Mouse (Mus musculus) CH12.LX (cell line): ENCODE results near the gene Ina. TPM values are rescaled to one million over a fixed set of nuclear protein-coding genes. Genes with fewer than 3 reads are reported as not detected.

Experiments used
- DNase-seq: peaks from one replicate; pipeline ENCODE4 v3.0.0-alpha.2; 2013; ENCODE audit errors: extremely low read depth
- H3K27ac ChIP-seq: 2 replicates; pipeline ENCODE4 v1.5.1; 2012; ENCODE audit warnings: low read depth, mild to moderate bottlenecking, control low read depth, moderate library complexity; ENCODE audit not compliant: insufficient read depth
- H3K27me3 ChIP-seq: replicated peaks from 2 replicates; pipeline ENCODE3; 2012; ENCODE audit warnings: inconsistent platforms
- H3K36me3 ChIP-seq, 2 experiments: replicated peaks in 1 of 2; 2 replicates each; pipeline versions ENCODE3 to v1.6.1; 2012; ENCODE audit warnings: inconsistent platforms in 1 of 2, low read length in 1 of 2, mild to moderate bottlenecking in 1 of 2, mixed read lengths in 1 of 2, moderate library complexity in 1 of 2; ENCODE audit not compliant: control insufficient read depth in 1 of 2, insufficient read depth in 1 of 2
- H3K4me1 ChIP-seq, 2 experiments: 2 replicates each; pipeline ENCODE4 v1.6.1; 2012; ENCODE audit warnings: inconsistent platforms in 1 of 2, moderate library complexity in 1 of 2; ENCODE audit not compliant: insufficient read depth in 2 of 2, control insufficient read depth in 1 of 2
- H3K4me2 ChIP-seq: 2 replicates; pipeline ENCODE4 v1.6.1; 2012; ENCODE audit warnings: low read depth, mild to moderate bottlenecking, control low read depth; ENCODE audit not compliant: poor library complexity, insufficient read depth, severe bottlenecking
- H3K4me3 ChIP-seq, 3 experiments: fragments of 150-350 bp in 1 of 3; sonication (generic) in 1 of 3; replicated peaks in 1 of 3; 2 replicates each; pipeline versions ENCODE3 to v1.5.1; 2011 to 2012; ENCODE audit warnings: low read depth in 2 of 3, low read length in 2 of 3, mild to moderate bottlenecking in 2 of 3, moderate library complexity in 2 of 3, control low read depth in 1 of 3, improper control_type of control experiment in 1 of 3, inconsistent platforms in 1 of 3, mixed read lengths in 1 of 3; ENCODE audit not compliant: poor library complexity in 1 of 3
- H3K79me2 ChIP-seq: replicated peaks from 2 replicates; pipeline ENCODE4 v1.6.1; 2012; ENCODE audit warnings: mild to moderate bottlenecking, moderate library complexity; ENCODE audit not compliant: control insufficient read depth, poor library complexity, insufficient read depth, severe bottlenecking; ENCODE audit errors: extremely low read depth
- H3K9ac ChIP-seq: 2 replicates; pipeline ENCODE4 v1.6.1; 2012; ENCODE audit warnings: low read depth, mild to moderate bottlenecking, control low read depth, moderate library complexity; ENCODE audit not compliant: insufficient read depth
- H3K9me3 ChIP-seq: replicated peaks from 2 replicates; pipeline ENCODE3; 2012; ENCODE audit warnings: low read length, inconsistent platforms, mixed read lengths
- CTCF ChIP-seq, 2 experiments: IDR thresholded peaks in 1 of 2; conservative IDR thresholded peaks in 1 of 2; 2 replicates each; pipeline ENCODE4 v1.5.1; 2011 to 2012; ENCODE audit warnings: low read depth in 2 of 2, low read length in 2 of 2, improper control_type of control experiment in 1 of 2, inconsistent platforms in 1 of 2, mild to moderate bottlenecking in 1 of 2, moderate library complexity in 1 of 2
- E2F4 ChIP-seq: IDR thresholded peaks from 2 replicates; pipeline ENCODE4 v1.6.1; 2011; ENCODE audit warnings: low read depth, low read length, improper control_type of control experiment; ENCODE audit not compliant: insufficient replicate concordance
- ELF1 ChIP-seq: IDR thresholded peaks from 2 replicates; pipeline ENCODE4 v1.6.1; 2014; ENCODE audit warnings: low read depth, mild to moderate bottlenecking, inconsistent platforms, low read length, improper control_type of control experiment
- EP300 ChIP-seq: IDR thresholded peaks from 2 replicates; pipeline ENCODE4 v1.6.1; 2011; ENCODE audit warnings: low read length, improper control_type of control experiment
- ETS1 ChIP-seq: conservative IDR thresholded peaks from 2 replicates; pipeline ENCODE4 v1.6.1; 2012; ENCODE audit warnings: low read depth, mild to moderate bottlenecking, inconsistent platforms, low read length, improper control_type of control experiment, moderate library complexity
- GABPA ChIP-seq: IDR thresholded peaks from 2 replicates; pipeline ENCODE4 v1.6.1; 2012; ENCODE audit warnings: low read depth, low read length, improper control_type of control experiment, inconsistent platforms; ENCODE audit not compliant: insufficient replicate concordance
- IRF4 ChIP-seq: IDR thresholded peaks from 2 replicates; pipeline ENCODE4 v1.6.1; 2014; ENCODE audit warnings: low read depth, mild to moderate bottlenecking, inconsistent platforms, low read length, improper control_type of control experiment
- JUN ChIP-seq: IDR thresholded peaks from 2 replicates; pipeline ENCODE4 v1.6.1; 2011; ENCODE audit warnings: low read depth, mild to moderate bottlenecking, low read length, improper control_type of control experiment, moderate library complexity; ENCODE audit not compliant: insufficient read depth
- JUND ChIP-seq: conservative IDR thresholded peaks from 2 replicates; pipeline ENCODE4 v1.6.1; 2011; ENCODE audit warnings: low read depth, low read length, improper control_type of control experiment
- KAT2A ChIP-seq: IDR thresholded peaks from 2 replicates; pipeline ENCODE4 v1.6.1; 2012; ENCODE audit warnings: low read length, improper control_type of control experiment, inconsistent platforms; ENCODE audit not compliant: insufficient replicate concordance
- MAFK ChIP-seq: IDR thresholded peaks from 2 replicates; pipeline ENCODE4 v1.6.1; 2011; ENCODE audit warnings: low read length, improper control_type of control experiment; ENCODE audit not compliant: insufficient replicate concordance
- MAZ ChIP-seq: IDR thresholded peaks from 2 replicates; pipeline ENCODE4 v1.6.1; 2012; ENCODE audit warnings: low read depth, mild to moderate bottlenecking, inconsistent platforms, low read length, improper control_type of control experiment, moderate library complexity
- MYC ChIP-seq: IDR thresholded peaks from 2 replicates; pipeline ENCODE4 v1.6.1; 2011; ENCODE audit warnings: low read depth, mild to moderate bottlenecking, improper control_type of control experiment, low read length
- NELFE ChIP-seq: IDR thresholded peaks from 2 replicates; pipeline ENCODE4 v1.6.1; 2011; ENCODE audit warnings: low read depth, low read length, improper control_type of control experiment
- PAX5 ChIP-seq: IDR thresholded peaks from 2 replicates; pipeline ENCODE4 v1.6.1; 2012; ENCODE audit warnings: low read length, inconsistent platforms, mixed read lengths
- SMC3 ChIP-seq: IDR thresholded peaks from 2 replicates; pipeline ENCODE4 v1.6.1; 2011; ENCODE audit warnings: low read depth, low read length, improper control_type of control experiment
- TCF12 ChIP-seq: IDR thresholded peaks from 2 replicates; pipeline ENCODE4 v1.6.1; 2014; ENCODE audit warnings: low read depth, mild to moderate bottlenecking, inconsistent platforms, low read length, improper control_type of control experiment
- UBTF ChIP-seq: IDR thresholded peaks from 2 replicates; pipeline ENCODE4 v1.6.1; 2012; ENCODE audit warnings: low read depth, mild to moderate bottlenecking, inconsistent platforms, low read length, improper control_type of control experiment, moderate library complexity
- ZC3H11A ChIP-seq: IDR thresholded peaks from 2 replicates; pipeline ENCODE4 v1.6.1; 2012; ENCODE audit warnings: low read depth, mild to moderate bottlenecking, inconsistent platforms, low read length, improper control_type of control experiment
- ZMIZ1 ChIP-seq: IDR thresholded peaks from 2 replicates; pipeline ENCODE4 v1.6.1; 2012; ENCODE audit warnings: low read depth, mild to moderate bottlenecking, inconsistent platforms, low read length, improper control_type of control experiment
- ZNF384 ChIP-seq: IDR thresholded peaks from 2 replicates; pipeline ENCODE4 v1.6.1; 2012; ENCODE audit warnings: low read depth, low read length, improper control_type of control experiment, inconsistent platforms
- dilution Hi-C: fragments of 300-500 bp; cut with MboI; formaldehyde crosslinking; loops from 2 replicates; pipeline ENCODE4 v1.14.3; 2020; ENCODE audit warnings: low sequenced_read_pairs; ENCODE audit not compliant: extremely low pct_unique_long_range_greater_than_20kb, extremely low pct_ligation_motif_present
- in situ Hi-C: fragments of 300-500 bp; cut with MboI; formaldehyde crosslinking; loops from 3 replicates; pipeline ENCODE4 v1.14.3; 2019; ENCODE audit warnings: low sequenced_read_pairs, low pct_ligation_motif_present, low pct_unique_long_range_greater_than_20kb, mixed read lengths
- polyA plus RNA-seq: library from polyadenylated mRNA; unstranded; fragments of >175 nt; gene quantifications from 2 replicates; pipeline ENCODE4 v1.2.1, GENCODE M21; 2012; ENCODE audit warnings: low read depth; ENCODE audit not compliant: insufficient read length
- total RNA-seq, 2 experiments: library from RNA; depleted of rRNA; stranded (reverse); fragments of 300-350 nt in 1 of 2; fragments of >200 nt in 1 of 2; gene quantifications; 2 replicates each; pipeline ENCODE4 v1.2.3; 2012 to 2014

The Ina gene
- total and polyA plus RNA-seq, 3 experiments, result not detected

DNA sequence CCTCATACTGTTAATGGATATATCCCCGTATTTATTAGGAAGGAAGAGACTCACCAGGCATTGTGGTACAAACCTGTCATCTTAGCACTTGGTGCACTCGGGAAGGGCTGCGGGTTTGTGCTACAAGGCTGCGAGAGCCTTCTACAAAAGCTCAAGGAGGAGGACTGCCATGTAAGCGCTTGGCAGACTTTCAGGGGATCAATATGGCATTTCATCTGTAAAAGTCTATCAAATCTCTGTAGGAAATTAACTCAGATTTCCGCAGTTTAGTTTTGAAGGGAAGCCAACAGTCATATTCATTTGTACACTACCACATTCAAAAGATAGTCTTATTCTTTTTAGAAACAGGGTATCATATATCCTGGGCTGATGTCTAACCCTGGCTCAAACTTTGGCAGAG lies 17.3 kb downstream of the Ina start:
- Histone ChIP-seq H3K36me3 (peaks cover 25 to 44% of the 10 kb centered on the region in 2 experiments), H3K4me3 (no peak overlapping the region), H3K4me2 (no peak overlapping the region), H3K27ac (no peak overlapping the region), H3K9ac (no peak overlapping the region)
- dilution Hi-C loops, result no loop called here
- TF ChIP-seq ZMIZ1 (no peak), ZNF384 (no peak), ZC3H11A (no peak), NELFE (no peak), PAX5 (no peak), GABPA (no peak), KAT2A (no peak), UBTF (no peak), CTCF (conservative IDR thresholded peaks at IDR 0.05 in 1 of 2, IDR thresholded peaks at IDR 0.05 in 1 of 2; ENCODE audit: low read depth in 2 of 2, low read length in 2 of 2) (no peak), SMC3 (no peak)
- TF ChIP-seq, all 38 proteins: peak for 0
- no peak for DNase-seq
- Histone ChIP-seq H3K79me2 (no peaks in the 10 kb centered on the region), H3K9me3 (no peaks in the 10 kb centered on the region), H3K27me3 (no peaks in the 10 kb centered on the region), H3K4me1 (peaks cover 6 to 22% of the 10 kb centered on the region in 2 experiments)
- in situ Hi-C loops, result no loop called here

- H3K9ac ChIP-seq, result no peak overlapping the region; the same call in 1 of the 2 replicates
- H3K4me1 ChIP-seq, result peaks cover 6 to 22% of the 10 kb centered on the region in 2 experiments
- in situ Hi-C loops, result no loop called here
- H3K36me3 ChIP-seq, result peaks cover 38 to 71% of the 10 kb centered on the region in 2 experiments
- H3K79me2 ChIP-seq, result no peaks in the 10 kb centered on the region
- TF ChIP-seq EP300, result peak; percentile 96
- TF ChIP-seq MAFK, result peak; percentile 71; the same call in 1 of the 2 replicates
- 0 out of 2 replicates have a peak, but pooled peaks have one; percentile 29 for TF ChIP-seq TCF12
- TF ChIP-seq JUND, result peak; percentile 88
- no peak for TF ChIP-seq MAZ
- TF ChIP-seq JUN, result peak; percentile 79
- TF ChIP-seq ZNF384, result no peak
- TF ChIP-seq IRF4, result peak; percentile 94
- TF ChIP-seq E2F4, result no peak
- no peak for TF ChIP-seq ELF1
- TF ChIP-seq MYC, result peak; percentile 61; the same call in 1 of the 2 replicates
- TF ChIP-seq ETS1, result peak; percentile 32; the same call in 1 of the 2 replicates
- dilution Hi-C loops, result no loop called here
- peak; percentile 56 for DNase-seq
- H3K27ac ChIP-seq, result peak overlapping the region; percentile 64
- no peak overlapping the region for H3K4me3 ChIP-seq
- H3K4me2 ChIP-seq, result peak overlapping the region; percentile 71
- no peaks in the 10 kb centered on the region for H3K27me3 ChIP-seq
- no peaks in the 10 kb centered on the region for H3K9me3 ChIP-seq
Observed at GRCm38 (mm10) chr19:47034916-47035315, 20.4 kb downstream of the Ina start.
